Mouse (Mus musculus) urinary bladder, postnatal 4 days (tissue): ENCODE results near the gene Prpf39.
A peak's percentile ranks its signal among the peaks of the same experiment; 100 is the strongest.

Experiments used
- DNase-seq, 2 experiments: peaks; one replicate each; pipeline ENCODE4 v3.0.0; 2021 to 2022; ENCODE audit warnings: low spot score in 2 of 2

The Prpf39 gene

GRCm38 (mm10) chr12:65036190-65036870, at the start of gene Prpf39:
Gene Prpf39 (plus strand): TSS chr12:65036333.
- peak; percentile 86 to 92 for DNase-seq

- no peak for DNase-seq
These were observed 28.4 kb upstream of the Prpf39 start for GRCm38 (mm10) chr12:65007725-65008124.

DNA sequence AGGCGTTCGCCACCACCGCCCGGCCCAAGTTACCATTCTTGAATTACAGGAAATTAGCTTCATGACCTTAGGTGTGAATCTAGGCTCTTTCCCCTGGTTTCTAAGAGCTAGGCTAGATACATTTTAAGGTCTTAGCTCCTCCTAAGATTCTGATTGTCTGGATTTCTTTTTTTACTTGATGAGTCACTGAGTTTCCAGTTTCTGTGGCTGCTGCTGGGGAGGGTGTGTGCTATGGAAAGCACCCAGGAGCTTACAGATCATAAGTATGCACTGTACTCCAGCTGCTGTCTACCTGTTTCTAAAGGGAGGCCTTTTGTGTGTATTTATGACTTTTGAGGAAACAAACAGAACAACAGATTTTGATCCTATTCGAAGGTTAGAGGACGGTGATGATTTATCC, 13.3 kb upstream of the Prpf39 start:
- DNase-seq: no peak

GRCm38 (mm10) chr12:65035839-65036189, 319 bp upstream of the Prpf39 start:
- no peak for DNase-seq

DNA sequence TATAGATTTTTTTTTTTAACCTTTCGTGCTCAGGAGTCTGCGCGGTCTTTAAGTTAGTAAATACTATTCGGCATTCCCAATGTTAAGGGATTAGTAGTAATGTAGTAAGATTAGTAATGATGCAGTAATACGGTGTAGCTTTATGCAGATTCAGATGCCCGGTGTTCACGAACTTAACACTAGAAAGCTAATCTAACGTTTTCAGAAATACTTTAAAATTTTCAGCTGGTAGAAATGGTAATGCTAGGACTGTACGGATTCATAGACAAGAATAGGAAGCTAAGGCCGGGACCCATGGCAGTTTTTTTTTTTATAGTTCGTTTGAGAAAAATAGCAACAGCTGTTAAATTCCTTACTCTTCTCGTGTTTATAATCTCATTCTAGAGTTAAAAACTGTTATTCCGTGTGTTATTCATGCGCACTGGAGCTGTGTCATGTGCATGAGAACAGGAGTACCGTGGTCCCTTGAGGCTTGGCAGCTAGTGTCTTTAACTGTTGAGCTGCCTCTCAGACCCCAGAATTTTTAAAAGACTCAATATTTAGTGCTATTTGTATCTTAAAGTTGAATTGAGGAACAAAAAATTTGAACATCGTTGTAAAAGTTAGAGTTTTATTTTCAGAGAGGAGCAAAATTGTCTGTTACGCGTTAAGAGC, 886 bp downstream of the Prpf39 start:
- no peak for DNase-seq

- no peak for DNase-seq
These were observed 1.4 kb downstream of the Prpf39 start for GRCm38 (mm10) chr12:65037546-65037937.

- DNase-seq: no peak
These were observed 12.7 kb downstream of the Prpf39 start for GRCm38 (mm10) chr12:65048799-65049198.

DNA sequence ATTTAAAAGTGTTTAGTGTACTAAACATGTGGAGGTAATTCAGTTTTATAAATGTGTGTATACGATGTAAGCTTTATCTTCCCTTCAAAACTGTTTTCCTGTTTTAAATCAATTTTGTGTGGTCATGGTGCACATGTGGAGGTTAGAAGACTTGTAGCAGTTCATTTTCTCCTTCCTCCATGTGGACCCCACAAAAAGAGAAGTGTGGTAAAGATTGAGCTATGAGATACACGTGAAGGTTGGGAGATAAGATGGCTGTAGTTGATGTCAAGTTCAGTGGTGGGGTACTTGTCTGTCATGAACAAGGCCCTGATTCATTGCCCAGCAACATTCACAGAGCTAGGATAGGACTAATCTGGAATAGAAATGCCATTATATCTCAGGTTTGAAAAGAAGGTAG, 22.1 kb downstream of the Prpf39 start:
- DNase-seq: no peak

- DNase-seq: no peak
These were observed 24.9 kb downstream of the Prpf39 start for GRCm38 (mm10) chr12:65061082-65061481.

DNA sequence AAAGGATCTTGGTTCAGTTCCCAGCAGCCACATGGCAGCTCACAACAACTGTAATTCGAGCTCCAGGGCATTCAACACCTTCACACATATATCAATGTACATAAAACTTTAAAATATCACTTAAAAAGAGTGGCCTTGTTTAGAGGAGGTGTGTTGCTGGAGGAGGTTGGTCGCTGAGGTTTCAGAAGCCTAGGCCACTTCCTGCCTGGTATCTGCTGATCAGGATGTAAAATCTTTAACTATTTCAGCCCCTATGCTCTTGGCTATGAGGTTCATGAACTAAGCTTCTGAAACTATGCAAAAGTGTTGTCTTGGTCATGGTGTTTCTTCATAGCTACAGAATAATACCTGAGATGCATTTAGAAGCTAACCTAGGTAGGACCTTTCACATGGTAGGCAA, 29.1 kb downstream of the Prpf39 start:
- DNase-seq: no peak

DNA sequence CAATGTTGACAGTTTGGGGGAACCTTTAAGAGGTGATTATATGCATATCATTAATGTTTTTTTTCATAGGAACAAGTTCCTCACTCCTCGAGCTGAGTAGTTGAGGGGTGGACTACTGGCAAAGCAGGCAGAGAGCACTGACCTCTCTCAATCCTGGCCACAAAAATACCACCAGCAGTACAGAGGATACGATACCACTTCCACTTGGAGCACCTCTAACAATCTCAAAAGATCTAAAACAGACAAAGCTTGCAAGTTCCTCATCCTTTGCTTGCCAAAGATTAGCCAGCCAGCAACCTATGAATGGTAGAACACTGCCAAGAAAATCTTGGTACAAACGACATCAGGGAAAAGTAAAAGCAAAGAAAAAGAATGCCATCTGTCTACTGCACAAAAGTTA, 30.1 kb downstream of the Prpf39 start:
- DNase-seq: no peak

DNA sequence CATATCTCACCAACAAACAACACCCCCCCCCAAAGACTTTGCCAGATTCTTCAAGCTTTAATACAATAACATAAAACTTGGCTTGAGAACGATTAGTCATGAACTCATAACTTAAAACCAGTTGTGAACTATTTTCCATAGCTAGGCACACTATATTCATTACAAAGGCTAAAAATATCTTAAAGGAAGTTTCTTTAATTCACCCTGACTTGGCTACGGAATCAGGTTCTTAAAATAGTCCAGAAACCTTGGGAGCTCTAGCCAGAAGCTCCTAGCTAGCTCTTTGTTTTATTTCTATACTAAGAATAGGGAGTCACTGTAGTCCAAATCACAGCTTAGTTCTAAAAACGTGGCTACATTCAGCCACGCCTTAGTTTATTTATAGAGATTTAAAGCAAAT, 32.3 kb downstream of the Prpf39 start:
- no peak for DNase-seq

DNA sequence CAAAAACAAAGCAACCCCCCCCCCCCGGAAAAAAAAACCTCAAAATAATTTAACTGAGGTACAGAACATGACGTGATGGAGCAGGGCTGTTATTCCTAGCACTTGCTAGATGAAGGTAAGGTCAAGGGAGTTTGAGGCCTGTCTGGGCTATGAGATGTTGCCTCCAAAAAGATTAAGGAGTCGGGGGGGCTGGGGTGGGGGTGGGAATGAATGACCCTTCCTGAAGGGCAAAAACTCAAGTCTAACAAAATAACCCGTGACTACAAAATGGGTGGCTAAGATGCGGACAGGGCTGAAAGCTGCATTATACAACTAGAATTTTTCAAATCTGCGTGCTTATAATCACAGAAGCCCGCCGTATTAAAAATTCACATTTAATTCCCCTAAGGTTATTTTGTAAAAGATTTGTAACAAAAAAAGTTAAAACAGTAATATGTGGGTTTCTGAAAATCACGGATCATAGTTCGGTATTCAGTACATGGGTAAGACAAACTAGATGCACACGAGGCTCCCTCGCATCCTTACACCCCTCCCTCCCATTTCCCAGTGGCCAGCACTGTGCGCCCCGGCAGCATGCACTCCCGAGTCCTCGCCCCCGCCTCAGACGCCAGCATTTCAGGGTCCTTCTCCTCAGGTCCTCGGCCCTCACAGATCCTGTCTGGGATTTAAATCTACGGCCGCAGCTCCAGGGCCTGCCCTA, 36.9 kb downstream of the Prpf39 start:
- no peak for DNase-seq

GRCm38 (mm10) chr12:65073611-65074178, 37.6 kb downstream of the Prpf39 start, which contains the start of gene Fkbp3:
Gene Fkbp3 (minus strand): TSS chr12:65074007.
- peak; percentile 95 to 96 for DNase-seq

- DNase-seq: no peak
These were observed 38.5 kb downstream of the Prpf39 start for GRCm38 (mm10) chr12:65074651-65075050.

- peak; percentile 83 to 86 for DNase-seq
These were observed 39.1 kb downstream of the Prpf39 start, which contains the start of gene Fancm for GRCm38 (mm10) chr12:65075085-65075732. Gene Fancm (plus strand): TSS chr12:65075603.

DNA sequence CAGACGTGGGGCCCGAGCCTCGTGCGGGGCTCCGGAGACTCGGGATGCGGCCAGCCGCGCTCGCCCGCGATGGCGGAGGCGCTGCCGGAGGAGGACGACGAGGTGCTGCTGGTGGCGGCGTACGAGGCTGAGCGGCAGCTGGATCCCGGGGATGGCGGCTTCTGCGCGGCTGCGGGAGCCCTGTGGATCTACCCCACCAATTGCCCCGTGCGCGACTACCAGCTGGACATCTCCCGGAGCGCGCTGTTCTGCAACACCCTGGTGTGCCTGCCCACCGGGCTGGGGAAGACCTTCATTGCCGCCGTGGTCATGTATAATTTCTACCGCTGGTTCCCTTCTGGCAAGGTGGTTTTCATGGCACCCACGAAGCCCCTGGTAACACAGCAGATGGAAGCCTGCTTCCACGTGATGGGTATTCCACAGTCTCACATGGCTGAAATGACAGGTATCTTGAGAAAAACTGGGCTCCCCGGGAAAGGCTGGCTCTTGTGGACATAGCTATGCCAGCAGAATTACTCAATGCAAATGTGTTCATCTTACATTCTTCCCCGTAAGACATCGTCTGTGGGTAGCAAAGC, 39.7 kb downstream of the Prpf39 start:
- no peak for DNase-seq

DNA sequence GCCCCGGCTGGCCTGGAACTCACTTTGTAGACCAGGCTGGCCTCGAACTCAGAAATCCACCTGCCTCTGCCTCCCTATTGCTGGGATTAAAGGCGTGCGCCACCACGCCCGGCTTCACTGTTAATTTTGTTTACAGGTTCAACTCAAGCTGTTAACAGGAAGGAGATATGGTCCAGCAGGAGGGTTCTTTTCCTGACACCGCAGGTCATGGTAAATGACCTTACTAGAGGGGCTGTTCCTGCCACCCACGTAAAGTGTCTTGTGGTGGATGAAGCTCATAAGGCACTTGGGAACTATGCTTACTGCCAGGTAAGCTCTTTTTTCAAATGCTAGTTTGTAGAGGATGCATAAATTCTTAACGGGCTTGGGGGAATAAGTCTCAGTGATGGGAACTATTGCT, 40.8 kb downstream of the Prpf39 start:
- DNase-seq: no peak

DNA sequence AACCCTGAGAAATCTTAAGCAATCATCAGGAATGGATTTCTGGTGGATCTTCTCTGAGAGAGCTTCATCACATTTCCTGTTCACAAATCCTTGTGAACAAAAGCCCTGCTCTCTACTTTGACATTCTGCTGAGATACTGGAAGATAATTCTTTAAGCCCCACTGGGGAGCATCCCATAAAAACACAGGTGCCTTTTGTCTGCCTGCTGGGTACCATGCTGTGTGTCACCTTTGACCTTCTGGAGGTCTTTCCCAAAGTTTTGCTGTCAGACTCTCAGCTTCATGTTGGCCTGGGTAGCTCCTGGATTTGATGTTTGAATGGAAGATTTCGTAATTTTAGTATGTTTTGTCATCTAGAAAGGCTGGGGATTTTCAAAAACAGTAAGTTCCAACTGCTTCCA, 72.6 kb downstream of the Prpf39 start:
- peak in 1 of 2 experiments; percentile 2 for DNase-seq

DNA sequence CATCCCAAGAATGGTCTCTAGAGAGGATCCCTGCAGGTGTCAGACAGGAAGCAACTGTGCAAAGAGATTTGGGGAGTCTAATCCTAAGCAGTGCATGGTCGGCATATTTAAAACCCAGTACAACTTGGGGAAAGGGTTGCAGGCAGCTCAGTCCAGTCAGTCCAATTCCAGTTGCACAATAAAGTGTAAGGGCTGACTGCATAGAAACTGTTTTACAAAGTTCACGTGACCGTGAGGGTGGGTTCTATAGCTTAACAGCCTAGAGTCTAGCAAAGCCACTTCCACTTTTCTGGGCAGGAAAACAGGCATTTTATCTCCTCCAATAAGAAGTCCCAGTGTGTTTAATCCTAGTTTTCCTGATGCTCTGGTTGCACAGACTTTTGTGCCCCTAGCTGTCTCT, 75.4 kb downstream of the Prpf39 start:
- DNase-seq: no peak

GRCm38 (mm10) chr12:65112811-65113210, 76.7 kb downstream of the Prpf39 start:
- DNase-seq: no peak
